Mouse (Mus musculus): ENCODE results near the gene Ccl2.

Ccl2 gene

DNA sequence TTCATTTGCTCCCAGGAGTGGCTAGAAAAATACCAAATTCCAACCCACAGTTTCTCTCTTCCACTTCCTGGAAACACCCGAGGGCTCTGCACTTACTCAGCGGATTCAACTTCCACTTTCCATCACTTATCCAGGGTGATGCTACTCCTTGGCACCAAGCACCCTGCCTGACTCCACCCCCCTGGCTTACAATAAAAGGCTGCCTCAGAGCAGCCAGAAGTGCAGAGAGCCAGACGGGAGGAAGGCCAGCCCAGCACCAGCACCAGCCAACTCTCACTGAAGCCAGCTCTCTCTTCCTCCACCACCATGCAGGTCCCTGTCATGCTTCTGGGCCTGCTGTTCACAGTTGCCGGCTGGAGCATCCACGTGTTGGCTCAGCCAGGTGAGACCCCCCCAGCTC is at the start of gene Ccl2:
Gene Ccl2, plus strand, starts transcription at position 216 of the 400 bp plus-strand sequence.
- peak; percentile 56 for DNase-seq (ENCODE audit: low spot score)

DNA sequence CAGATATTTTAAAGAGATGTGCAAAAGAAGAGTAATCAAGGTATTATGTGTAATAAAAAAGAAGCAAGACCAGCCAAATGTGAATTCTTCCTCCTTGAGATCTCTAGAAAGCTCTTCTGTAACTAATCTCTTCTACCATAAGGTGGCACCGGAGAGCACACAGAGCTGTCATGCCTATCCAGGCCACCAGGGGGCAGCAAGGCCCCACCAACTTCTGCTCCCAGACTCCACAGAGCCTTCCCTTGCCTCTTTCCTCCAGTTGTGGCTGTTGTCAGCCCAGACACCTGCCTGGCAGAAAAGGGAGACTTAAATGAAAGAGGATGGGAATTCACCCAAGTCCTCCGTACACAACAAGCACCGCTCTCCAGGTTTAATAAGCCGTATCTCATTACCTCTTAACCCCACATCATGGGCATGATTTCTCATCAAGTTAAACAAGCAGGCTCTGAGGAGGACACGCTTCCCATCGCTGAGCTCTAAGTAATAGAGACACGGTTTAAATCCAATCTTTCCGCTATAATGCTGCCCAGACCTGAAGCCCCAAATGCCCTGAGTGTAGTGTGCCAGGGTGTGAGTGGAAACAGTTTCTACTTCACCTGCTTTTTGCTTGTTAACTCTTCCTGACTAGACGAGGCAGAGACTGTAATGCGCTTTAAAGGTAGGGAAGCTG is 39.1 kb upstream of the Ccl2 start:
- DNase-seq (ENCODE audit: low spot score), result peak; percentile 64

DNA sequence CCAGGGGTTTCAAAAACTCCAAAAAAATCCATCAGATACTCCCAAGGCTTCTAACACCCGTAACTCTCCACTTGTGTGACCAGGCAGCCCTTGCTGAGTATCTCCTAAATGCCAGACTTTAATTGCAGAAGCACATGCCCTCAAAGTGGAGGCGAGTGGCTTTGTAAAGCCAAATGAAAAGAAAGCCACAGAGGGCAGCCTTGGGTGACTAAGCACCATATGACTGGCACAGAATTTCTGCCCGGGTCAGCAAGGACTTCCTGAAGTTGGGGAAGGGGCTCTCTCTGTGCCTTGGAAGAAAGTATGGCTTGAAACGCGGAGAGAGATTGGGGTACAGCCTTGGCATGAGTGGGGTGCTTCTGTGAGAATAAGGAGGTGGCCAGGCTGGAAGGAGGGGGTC is 38.3 kb upstream of the Ccl2 start:
- no peak for DNase-seq (ENCODE audit: low spot score)

DNA sequence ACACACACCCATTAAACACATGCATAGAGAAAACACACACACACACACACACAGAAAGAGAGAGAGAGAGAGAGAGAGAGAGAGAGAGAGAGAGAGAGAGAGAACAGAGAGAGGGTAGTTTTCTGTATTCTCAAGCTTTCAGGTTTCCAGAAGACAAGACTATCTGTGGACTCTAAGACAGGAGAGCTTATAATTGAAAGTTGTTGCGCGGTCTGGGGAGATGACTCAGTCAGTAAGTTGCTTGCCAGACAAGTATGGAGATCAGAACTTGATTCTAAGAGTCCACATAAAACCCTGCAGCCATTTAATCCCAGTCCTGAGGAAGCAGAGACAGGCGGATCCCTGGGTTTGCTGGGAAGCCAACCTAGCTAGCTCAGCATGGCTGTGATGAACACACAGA is 36.7 kb upstream of the Ccl2 start:
- no peak for DNase-seq (ENCODE audit: low spot score)

DNA sequence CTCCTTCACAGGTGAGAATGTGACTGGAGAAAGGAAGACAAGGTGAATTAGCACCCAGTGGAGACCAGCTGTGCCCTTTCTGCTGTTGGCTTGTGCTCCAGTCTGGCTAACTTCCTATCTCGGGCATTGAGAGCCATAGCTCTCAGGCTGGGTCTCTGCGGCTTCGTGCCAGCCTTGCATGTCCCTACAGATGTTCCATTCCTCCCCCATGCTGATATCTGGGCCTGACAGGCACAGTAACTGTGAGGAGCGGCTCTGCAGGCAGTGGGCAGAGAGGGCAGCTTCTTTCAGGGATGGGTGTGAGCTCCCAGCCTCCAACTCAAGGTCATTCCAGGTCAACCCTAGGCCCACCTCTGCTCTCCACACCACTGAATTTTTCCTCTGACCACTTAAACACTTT is 35.9 kb upstream of the Ccl2 start:
- DNase-seq (ENCODE audit: low spot score), result no peak

DNA sequence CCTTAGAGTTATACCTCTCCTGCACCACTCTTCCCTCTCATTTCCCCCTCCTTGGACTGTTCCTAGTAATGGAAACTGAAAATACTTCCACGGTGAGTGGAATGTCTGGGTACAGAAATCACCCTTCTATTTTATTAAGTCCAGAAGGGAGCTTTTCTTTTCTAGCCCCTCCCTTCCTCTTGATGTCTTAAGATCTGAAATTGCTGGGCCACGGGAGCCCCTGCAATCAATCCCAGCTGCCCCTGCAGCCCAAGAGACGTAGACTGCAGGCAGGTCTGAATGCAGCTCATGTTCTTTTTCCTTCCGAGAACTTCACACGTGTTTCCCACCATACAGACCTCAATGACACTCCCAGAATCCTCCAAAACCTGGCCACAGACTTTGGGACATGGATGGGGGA is 34.8 kb upstream of the Ccl2 start:
- no peak for DNase-seq (ENCODE audit: low spot score)

DNA sequence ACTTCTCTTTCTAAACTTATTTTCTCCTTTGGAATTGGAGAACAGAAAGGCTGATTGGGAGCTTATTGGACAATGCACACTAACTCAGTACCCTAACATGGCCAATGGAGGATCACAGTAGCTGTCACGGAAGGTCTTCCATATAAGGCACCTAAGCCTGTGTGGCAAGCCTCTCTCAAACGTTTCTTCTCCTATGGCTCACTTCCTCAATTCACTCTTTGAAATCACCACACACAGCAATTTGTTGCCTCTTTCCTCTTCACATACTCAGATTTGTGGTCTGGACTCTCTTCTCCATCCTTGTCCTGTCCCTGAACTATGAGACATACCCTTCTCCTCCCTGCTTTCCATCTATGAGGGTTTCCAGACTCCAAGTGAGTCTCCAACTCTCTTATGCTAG is 30.6 kb upstream of the Ccl2 start:
- no peak for DNase-seq (ENCODE audit: low spot score)

DNA sequence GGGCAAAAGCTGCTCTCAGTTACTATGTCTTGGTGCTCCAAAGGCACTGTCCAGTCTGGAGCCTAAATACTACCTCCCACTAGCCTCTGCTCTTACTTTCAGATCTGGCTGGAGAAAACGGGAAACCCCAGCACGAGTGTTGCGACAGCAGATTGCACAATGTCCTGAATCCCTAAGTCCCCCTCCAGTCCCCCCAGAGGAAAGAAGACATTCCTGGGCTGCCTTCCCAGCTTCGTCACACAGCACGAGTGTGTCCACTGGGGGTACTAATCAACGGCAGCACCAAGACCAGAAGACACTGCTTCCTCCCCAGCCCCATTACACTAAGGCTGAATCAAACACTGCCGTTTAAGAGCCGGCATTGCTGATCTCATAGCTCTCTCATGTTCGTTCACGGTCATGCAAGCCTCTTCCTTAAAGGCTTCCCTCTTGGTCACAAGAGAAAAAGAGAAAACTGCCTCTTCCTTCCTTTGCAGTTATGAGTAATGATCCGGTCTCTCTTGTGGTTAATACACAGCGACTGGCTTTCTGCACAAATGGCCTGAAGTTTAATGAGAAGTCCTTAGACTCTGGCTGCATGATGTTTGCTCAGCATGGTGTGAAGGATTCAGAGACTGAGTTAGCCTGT is 28.5 kb upstream of the Ccl2 start:
- DNase-seq (ENCODE audit: low spot score), result peak; percentile 34

DNA sequence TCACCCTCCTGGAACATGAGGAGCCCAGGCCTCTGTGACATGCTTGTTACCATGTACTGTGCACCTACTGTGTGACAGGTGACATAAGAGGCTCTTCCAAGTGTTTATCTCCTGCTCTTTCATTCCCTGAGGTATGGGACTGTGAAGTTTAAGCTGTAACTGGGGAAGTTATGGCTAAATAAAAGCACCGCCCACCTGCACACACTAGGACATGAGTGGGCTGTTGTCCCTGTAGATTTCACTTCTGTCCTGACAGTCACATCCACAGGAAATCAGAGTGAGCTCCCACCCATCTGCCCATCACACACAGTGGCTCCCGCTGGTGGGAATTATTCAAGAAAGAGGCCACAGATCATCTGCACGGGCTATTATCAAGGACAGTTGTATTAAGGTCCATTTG is 25.3 kb upstream of the Ccl2 start:
- DNase-seq (ENCODE audit: low spot score), result no peak

DNA sequence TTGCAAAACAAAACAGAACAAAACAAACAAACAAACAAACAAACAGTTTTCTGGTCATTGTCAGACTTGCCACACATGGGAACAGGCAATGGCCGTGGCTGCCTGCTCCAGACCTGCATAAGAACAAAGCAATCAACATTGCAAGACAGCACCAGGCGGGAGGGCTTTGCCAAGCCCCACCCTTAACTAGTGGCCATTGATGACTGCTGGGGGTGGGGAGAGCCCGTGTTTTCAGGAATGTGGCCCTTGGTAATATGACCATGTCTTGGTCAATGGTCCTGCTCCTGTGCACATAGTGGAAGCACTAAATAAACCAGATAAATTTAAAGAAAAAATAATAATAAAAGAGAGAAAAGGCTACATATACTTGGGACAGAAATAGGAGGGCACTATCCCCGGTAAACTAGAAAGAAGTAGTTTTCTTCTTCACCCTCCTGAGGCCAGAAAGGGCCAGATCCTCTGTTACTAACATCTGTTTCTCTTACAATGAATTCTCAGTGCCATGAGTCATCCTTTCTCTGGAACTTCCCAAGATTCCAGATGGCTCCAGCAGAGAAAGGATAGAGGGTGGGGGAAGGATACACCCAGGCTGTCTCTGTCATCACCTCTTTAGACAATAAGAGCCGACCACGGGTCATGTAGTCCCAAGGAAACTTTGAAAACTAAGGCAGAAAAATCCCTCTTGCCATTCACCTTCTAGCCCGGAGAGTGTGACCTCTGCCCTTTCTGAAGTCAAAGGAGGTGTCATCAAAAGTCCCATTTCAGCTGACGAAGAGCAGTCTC is 23.8 kb upstream of the Ccl2 start:
- no peak for DNase-seq (ENCODE audit: low spot score)

DNA sequence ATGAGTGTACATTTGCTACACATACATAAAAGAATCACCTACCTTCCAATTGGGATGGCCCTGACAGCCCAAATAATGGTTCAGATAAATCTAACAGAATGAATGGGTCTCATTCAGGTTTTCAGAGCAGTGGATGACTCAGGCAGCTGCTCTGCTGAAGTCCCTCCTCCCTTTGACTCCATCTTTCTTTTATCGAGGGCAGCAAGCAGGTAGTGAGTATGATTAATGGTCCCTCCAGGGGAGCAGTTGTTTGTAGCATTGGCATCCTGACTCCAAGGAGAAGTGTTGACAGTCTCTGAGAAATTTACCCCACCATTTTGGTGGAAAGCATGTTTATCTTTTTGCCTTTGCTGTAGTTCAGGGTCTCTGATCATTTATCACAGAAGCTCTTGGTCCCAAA is 21.6 kb upstream of the Ccl2 start:
- DNase-seq (ENCODE audit: low spot score), result no peak

DNA sequence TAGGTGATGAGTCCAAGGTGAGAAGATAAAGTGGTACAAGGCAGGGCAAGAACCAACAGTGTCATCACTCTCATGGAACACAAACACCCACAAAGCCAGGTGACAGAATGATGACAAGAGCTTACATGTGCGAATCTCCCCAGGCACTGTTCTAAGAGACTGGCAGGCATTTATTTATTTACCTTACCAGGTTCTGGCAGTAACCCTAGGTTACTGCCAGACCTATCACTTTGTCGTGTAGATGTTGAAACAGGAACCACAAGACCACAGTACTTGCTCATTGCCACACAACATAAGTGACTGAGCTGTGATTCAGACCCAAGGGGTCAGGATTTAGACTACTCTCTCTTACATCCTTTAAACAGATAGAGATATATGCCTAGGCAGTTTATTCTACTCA is 20.3 kb upstream of the Ccl2 start:
- DNase-seq (ENCODE audit: low spot score), result no peak

DNA sequence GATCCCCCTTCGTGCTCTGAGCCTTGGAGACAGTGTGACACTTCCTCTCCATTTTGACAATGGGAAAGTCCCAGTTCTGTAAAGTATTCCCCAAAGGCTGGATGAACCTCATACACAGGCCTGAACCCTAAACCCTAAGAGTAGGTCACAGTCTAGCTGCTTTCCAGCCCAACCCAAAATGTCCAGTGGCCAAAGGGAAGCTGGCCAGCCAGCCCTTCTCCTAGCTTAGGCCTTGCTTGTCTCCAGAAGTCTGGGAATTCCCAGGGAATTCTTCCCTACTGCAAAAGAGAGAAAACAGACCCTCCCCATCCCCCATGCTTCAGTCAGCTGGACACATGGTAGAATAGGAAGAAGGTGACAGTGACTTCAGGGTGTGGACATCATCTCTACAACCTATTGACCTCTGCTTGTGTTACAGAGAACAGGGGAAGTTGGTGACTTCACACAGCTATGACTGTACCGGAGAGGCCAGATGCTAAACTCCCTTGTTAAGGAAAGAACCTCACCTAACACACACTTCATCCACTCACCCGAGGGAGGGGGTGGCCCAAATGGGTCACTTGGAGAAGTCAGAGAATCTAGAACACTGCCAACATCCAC is 19.1 kb upstream of the Ccl2 start:
- no peak for DNase-seq (ENCODE audit: low spot score)

DNA sequence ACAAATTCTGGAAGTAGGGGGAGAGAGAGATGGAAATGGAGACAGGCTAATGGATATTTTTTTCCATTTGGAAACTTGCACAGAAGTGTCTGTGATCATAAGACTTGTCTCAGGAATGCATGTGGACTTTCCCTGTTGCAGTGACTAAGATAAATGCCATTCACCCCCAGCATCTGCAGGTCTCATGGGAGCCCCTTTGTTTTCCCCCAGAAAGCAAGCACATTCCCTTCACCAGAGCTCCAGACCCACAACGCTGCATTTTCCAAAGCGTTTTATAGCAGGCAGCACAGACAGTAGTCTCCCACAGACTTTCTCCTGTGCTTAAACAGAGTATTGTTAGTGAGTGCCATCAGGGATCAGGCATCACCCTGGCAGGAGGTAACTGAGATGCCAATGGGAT is 16.0 kb upstream of the Ccl2 start:
- no peak for DNase-seq (ENCODE audit: low spot score)

DNA sequence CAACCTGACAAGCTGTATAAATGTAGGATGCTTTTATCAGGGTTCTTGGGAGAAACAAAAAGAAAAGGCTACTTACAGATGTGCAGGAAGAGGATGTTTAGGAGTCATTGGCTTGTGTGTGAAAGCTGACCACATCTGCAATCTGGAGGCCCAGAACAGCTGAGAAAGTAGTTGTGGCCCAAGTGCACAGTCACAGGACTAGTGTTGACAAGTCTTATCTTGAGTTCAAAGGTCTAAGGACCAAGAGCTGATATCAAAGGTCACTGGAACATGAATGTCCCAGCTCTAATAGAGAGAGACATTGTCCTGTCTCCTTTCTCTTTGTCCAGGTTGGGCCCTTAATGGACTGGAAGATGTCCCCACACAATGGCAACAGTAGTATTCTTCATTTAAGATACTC is 15.6 kb upstream of the Ccl2 start:
- DNase-seq (ENCODE audit: low spot score), result no peak

DNA sequence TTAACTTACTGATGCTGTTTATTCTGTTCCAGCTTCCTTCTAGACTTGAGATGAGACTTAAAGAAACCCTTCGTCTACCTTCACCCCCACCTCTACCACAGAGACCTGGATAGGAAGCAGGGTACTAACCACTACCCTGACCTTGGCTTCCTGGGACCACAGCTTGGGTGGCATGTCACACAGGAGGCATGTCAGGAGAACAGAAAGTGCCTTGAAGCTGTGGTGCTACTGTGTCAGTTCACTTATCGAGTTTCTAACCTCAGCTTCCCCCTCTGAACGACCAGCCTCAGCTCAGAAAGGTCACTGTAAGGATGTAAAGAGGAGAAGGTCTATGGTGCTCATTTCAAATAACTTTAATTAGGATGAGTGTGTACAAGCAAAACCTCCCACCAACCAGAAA is 14.0 kb upstream of the Ccl2 start:
- DNase-seq (ENCODE audit: low spot score), result no peak

DNA sequence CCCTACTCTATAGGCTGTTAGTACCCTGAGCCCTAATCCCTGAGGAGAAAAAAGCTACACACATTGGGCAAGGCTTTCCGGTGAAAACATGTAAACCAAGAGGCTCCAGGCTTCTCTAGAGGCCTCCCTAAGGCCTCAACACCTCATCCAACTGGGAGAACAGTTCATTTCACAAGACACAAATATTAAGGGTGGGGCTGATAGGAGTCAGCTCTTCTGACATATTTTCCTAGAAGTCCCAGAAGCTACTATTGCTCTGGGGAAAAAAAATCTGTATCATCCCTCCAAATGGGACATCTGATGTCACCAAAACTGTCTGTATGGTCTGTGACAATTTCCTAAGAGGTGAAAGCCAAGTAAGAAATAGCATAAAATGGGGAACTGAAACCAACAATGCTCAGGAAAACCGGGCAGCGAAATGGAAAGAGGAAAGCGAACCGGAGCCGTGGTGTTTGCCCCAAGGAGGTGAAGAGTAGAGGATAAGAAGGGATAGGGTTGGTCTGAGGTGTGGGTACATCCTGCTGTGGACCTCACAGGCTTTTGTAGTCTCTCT is 12.8 kb upstream of the Ccl2 start:
- DNase-seq (ENCODE audit: low spot score), result no peak

DNA sequence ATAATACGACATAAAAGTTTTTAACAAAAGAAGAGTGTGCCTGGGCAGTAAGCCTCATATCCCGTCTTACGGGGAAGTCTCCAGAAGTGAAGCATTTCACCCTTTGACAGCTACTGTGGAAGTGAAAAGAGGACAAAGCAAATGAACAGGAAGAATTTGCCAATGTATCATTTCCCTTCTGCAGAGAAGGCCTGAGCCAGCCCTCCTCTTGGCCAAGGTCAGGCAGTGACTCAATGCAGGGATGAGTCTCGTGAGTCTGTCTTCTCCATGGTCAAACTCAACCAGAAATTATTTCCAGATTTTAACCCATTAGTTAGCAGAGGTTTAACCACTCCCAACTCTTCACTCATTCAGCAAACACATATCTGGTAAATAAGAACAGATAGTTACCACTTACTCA is 11.6 kb upstream of the Ccl2 start:
- no peak for DNase-seq (ENCODE audit: low spot score)

DNA sequence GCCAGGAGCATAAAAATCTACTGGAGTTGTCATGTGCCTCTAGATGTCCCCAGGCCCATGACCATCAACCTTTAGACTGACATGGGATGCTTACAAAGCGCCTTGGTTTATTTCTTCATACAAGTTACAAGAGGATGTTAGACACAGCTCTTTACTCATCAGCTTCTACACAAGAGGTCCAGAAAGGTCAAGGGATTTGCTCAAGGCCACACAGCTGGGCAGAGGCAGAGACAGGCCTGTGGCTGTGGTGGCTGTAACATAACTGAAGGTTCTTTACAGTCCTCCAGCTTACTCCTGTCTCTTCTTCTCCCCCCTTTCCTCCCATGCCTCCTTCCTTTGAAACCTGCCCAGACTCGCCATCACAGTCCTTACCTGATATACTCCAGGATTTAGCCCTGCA is 5.2 kb upstream of the Ccl2 start:
- DNase-seq (ENCODE audit: low spot score), result no peak

DNA sequence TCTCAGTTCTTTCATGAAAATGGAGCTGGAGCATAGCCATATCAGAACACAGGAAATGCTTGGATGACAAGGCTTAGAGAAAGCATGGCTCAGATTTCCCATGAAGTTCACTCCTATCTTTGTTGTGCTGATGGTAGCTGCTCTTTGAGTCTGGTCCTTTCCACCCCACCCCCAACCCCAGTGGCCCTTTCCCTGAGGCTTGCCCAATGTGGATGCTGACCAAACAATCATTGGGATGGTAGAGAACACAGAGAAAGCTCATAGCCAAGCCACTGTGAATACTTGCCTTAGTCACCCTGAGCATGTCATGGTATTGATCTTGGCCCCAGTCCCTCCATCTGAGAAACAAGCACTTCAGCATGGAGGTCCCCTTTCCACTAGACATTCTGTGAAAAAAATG is 3.2 kb upstream of the Ccl2 start:
- no peak for DNase-seq (ENCODE audit: low spot score)

DNA sequence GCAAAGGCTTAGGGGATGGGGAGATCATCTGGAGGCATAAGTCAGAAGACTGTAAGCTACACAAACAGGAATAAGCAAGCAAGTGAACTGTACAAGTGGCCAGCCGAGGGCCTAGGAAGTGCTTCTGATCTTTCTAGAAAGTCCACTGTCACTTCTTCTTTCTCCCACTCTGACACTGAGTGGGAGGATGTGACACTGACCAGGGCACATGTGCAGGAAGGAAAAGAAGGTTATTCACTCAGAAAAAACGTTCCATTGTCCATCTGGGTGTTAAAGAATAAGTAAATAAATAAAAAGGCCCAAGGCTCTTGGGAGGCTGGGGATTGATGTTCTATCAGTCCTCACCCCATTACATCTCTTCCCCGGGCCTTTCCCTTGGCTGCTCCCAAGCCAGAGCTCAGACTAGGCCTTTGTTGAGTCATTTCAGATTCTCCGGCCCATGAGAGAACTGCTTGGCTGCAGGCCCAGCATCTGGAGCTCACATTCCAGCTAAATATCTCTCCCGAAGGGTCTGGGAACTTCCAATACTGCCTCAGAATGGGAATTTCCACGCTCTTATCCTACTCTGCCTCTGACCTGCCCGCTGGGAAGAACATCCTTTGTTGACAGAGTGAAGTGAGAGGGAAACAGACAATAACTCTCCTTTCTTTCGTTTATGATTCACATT is 2.6 kb upstream of the Ccl2 start:
- DNase-seq (ENCODE audit: low spot score), result peak; percentile 47

DNA sequence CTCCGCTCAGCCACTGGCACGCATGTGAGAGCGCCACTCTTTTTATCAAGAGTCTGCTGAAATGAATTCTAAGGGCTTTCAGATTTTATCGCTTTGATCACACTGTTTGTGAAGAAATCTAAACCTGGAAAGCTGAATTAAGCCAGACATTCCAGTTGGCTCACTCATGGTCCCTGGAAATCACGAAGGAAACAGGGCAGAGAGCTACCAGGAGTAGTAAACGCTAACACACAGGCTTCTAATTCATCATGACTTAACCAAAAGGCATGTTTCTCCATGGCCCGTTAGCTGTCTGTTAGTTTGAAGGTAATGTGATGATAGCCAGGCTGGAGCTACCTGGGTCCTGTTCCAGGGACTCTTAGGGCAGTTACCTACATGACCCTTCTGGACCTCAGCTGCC is 925 bp upstream of the Ccl2 start:
- no peak for DNase-seq (ENCODE audit: low spot score)
